Mouse (Mus musculus) testis, adult 2 months (tissue): ENCODE results near the gene Sdf2l1.

Experiments
- CTCF ChIP-seq: fragments of 200-500 bp; IDR thresholded peaks from 2 replicates; pipeline ENCODE4 v1.5.1; 2012; ENCODE audit warnings: low read depth, mild to moderate bottlenecking, inconsistent platforms, low read length, moderate library complexity; ENCODE audit not compliant: control insufficient read depth, insufficient read depth, insufficient replicate concordance
- POLR2A ChIP-seq: fragments of 200-500 bp; IDR thresholded peaks from 2 replicates; pipeline ENCODE4 v1.6.1; 2012; ENCODE audit warnings: low read depth, mild to moderate bottlenecking, inconsistent platforms, low read length, moderate library complexity; ENCODE audit not compliant: control insufficient read depth

DNA sequence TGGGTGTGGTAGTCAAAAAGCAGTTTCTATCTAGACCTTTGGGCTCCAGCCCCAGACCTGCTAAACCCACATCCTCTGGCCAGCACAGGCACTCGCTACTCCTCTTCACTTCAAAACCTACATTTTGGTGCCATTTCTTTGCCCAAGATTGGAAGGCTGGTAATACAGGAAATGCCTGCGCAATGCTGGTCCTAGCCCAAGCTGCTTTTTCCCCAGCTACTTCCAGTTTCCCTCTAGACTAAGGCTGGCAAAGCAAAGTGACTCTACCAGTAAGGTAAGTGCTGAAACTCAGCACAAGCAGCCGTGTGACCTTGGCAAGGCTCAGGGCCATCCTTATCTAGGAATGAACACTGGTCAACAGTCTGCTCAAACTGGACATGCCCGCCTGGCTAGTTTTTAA lies 46.5 kb downstream of the Sdf2l1 start:
- TF ChIP-seq POLR2A = no peak
- no peak for TF ChIP-seq CTCF
